In the genomic region with DNA sequence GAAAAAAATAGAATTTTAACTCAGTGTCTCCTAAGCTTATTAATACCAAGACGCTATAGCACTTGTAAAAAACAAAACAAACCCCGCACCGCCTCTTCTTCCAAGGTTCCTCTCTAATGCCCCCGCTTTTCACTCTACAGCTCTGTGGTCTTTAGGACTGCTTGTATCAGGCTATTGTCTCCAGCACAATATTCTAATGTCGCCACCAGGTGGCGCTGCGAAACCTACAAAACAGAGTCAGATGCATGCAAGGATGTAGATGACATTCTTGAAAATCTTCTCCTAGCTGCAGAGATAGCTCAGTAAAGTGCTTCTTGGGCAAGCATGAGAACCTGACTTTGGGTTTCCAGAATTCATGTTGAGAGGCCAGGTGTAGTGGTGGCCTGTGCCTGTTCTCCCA, we compare ENCODE assay signal across 8 mouse cellular contexts.
DNase-seq lines count a peak whose midpoint lies in the region; ATAC-seq and TF ChIP-seq lines count a peak whose summit lies in the region.

No protein-coding gene starts in this region.

- peak; percentile 80 for TF ChIP-seq RAD21 in CH12.LX (IDR thresholded peaks at IDR 0.05; ENCODE audit: low read depth, low read length)

- intact Hi-C loops in gastrocnemius, adult 2 months (cut with DNase I): loop anchor here (1.0 kb wide), 1 partner anchor 52 kb away; no protein-coding TSS in a partner anchor

- H3K4me2 ChIP-seq in CH12.LX (ENCODE audit: insufficient read depth, low read depth, poor library complexity, severe bottlenecking): no peak overlapping the region
- H3K4me2 ChIP-seq in lung, embryonic 14.5 days: no peak overlapping the region

- TF ChIP-seq EP300 in CH12.LX (IDR thresholded peaks at IDR 0.05; ENCODE audit: low read length): no peak

- no peak overlapping the region for H3K4me3 ChIP-seq in CH12.LX (replicated peaks in 1 of 3; ENCODE audit: low read depth in 2 of 3, low read length in 2 of 3, poor library complexity in 1 of 3)
- H3K4me3 ChIP-seq in gastrocnemius, adult 2 months: no peak overlapping the region
- H3K4me3 ChIP-seq in lung, embryonic 14.5 days (ENCODE audit: low read depth, low read length): no peak overlapping the region

- H3K9me3 ChIP-seq in CH12.LX (replicated peaks; ENCODE audit: low read length): peaks cover 16% of the 10 kb centered on the region
- peaks cover 7% of the 10 kb centered on the region for H3K9me3 ChIP-seq in lung, embryonic 14.5 days (ENCODE audit: low read depth, low read length)

- TF ChIP-seq POLR2A in CH12.LX (IDR thresholded peaks at IDR 0.05; ENCODE audit: low read depth, low read length): no peak

- in situ Hi-C loops in CH12.LX (cut with MboI; ENCODE audit: low pct_ligation_motif_present, low pct_unique_long_range_greater_than_20kb, low sequenced_read_pairs): no loop called here

- no peaks in the 10 kb centered on the region for H3K4me1 ChIP-seq in CH12.LX (ENCODE audit: control insufficient read depth in 1 of 2, insufficient read depth in 2 of 2)
- H3K4me1 ChIP-seq in lung, embryonic 14.5 days (ENCODE audit: insufficient read depth): no peaks in the 10 kb centered on the region

- no peak overlapping the region for H3K27ac ChIP-seq in CH12.LX (ENCODE audit: insufficient read depth, low read depth)
- H3K27ac ChIP-seq in gastrocnemius, adult 2 months: no peak overlapping the region
- H3K27ac ChIP-seq in lung, embryonic 14.5 days (ENCODE audit: low read depth): no peak overlapping the region

- dilution Hi-C loops in CH12.LX (cut with MboI; ENCODE audit: extremely low pct_ligation_motif_present, extremely low pct_unique_long_range_greater_than_20kb, low sequenced_read_pairs): no loop called here

- 8% methylated on average over 7 of the region's 7 CpGs for WGBS in lung, embryonic 14.5 days

- H3K36me3 ChIP-seq in CH12.LX (replicated peaks in 1 of 2; ENCODE audit: control insufficient read depth in 1 of 2, insufficient read depth in 1 of 2, low read length in 1 of 2): no peaks in the 10 kb centered on the region
- H3K36me3 ChIP-seq in lung, embryonic 14.5 days (ENCODE audit: insufficient read depth): no peaks in the 10 kb centered on the region

- no peak overlapping the region for H3K9ac ChIP-seq in CH12.LX (ENCODE audit: insufficient read depth, low read depth)
- H3K9ac ChIP-seq in lung, embryonic 14.5 days: no peak overlapping the region

- no peaks in the 10 kb centered on the region for H3K27me3 ChIP-seq in CH12.LX (replicated peaks)
- H3K27me3 ChIP-seq in lung, embryonic 14.5 days (ENCODE audit: insufficient read depth, low read length): no peaks in the 10 kb centered on the region

- ATAC-seq in lung, embryonic 14.5 days (ENCODE audit: insufficient read depth): 0 out of 2 replicates have a peak, but pooled peaks have one; percentile 52
- ATAC-seq in erythroblast, adult 5-6 weeks (replicated peaks; ENCODE audit: low FRiP score, poor library complexity, severe bottlenecking): no peak

- DNase-seq in CH12.LX (ENCODE audit: extremely low read depth) (peak; percentile 77), ZHBTc4 (ENCODE audit: low read depth, low spot score) (peak; percentile 88)
- DNase-seq in cerebellum, postnatal 25 days: peak; percentile 59 to 74
- DNase-seq in gastrocnemius, adult 2 months: peak; percentile 66
- DNase-seq in layer of hippocampus, adult 11-12 months (ENCODE audit: low spot score): peak; percentile 79
- peak; percentile 94 for DNase-seq in lung, embryonic 14.5 days
- DNase-seq in right cerebral cortex, adult 2 months (ENCODE audit: low spot score in 2 of 2): peak; percentile 80 to 82

- peak; percentile 81 to 87 for TF ChIP-seq CTCF in CH12.LX (conservative IDR thresholded peaks at IDR 0.05 in 1 of 2, IDR thresholded peaks at IDR 0.05 in 1 of 2; ENCODE audit: low read depth in 2 of 2, low read length in 2 of 2)
- peak; percentile 76 for TF ChIP-seq CTCF in gastrocnemius, adult 2 months (IDR thresholded peaks at IDR 0.05)
- peak; percentile 91 for TF ChIP-seq CTCF in lung, embryonic 14.5 days (IDR thresholded peaks at IDR 0.05; ENCODE audit: low read depth)

- no peaks in the 10 kb centered on the region for H3K79me2 ChIP-seq in CH12.LX (replicated peaks; ENCODE audit: control insufficient read depth, extremely low read depth, insufficient read depth, poor library complexity, severe bottlenecking)

TF ChIP-seq in CH12.LX, 34 proteins besides CTCF, POLR2A, EP300 and RAD21:
- TF ChIP-seq USF2 (conservative IDR thresholded peaks at IDR 0.05; ENCODE audit: low read depth, low read length) (no peak), KAT2A (IDR thresholded peaks at IDR 0.05; ENCODE audit: insufficient replicate concordance, low read length) (no peak), E2F4 (IDR thresholded peaks at IDR 0.05; ENCODE audit: insufficient replicate concordance, low read depth, low read length) (no peak), NRF1 (IDR thresholded peaks at IDR 0.05; ENCODE audit: low read depth, low read length) (no peak), JUND (conservative IDR thresholded peaks at IDR 0.05; ENCODE audit: low read depth, low read length) (no peak), USF1 (IDR thresholded peaks at IDR 0.05; ENCODE audit: low read depth, low read length) (no peak), SMC3 (IDR thresholded peaks at IDR 0.05; ENCODE audit: low read depth, low read length) (peak; percentile 80)
